Mouse (Mus musculus): ENCODE results near the gene Atrnl1. TPM values are rescaled to one million over a fixed set of nuclear protein-coding genes. Genes with fewer than 3 reads are reported as not detected.

Atrnl1 gene
- polyA plus RNA-seq (2015; fragmentation: Nextera tagmentation; extraction: Ambion mirVana) = 0.55 and 0.73 TPM in 2 replicates

DNA sequence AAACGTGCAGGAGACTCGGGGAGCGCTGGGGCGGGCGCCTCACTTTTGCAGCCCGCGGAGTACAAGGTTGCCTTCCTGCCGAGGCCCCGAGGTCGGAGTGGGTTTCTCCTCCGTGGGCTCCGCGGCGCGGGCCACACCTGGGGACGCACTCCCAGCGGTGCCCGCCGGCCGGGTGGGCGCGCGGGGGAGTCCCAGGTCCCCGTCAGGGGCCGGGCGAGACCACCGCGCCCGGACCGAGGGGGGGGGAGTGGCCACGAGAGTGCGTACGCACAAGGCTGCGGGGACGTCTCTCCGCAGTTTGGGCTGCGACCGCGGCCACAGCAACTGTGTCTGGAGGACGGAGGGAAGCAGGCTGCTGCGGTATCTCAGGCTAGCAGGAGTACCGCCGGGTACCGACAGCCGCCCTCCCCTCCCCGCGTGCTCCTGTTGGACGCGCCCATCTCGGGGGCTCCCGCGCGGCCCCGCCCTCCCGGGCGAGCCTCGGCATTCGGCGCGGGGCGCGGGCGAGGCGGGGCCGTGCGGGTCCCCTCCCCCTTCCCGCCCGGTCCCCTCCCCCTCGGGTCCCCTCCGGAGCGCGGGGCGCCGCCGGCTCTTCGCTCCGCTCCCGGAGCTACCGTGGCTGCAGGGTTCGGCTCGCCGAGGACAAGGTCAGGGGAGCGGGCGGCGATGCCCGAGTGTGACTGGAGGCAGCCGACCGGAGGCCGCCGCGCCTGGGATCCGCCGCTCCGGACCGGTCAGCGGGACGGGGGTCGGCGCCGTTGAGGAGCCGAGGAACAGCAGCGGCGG is at the start of gene Atrnl1:
TSS of gene Atrnl1 (plus strand) at position 559 of the 786 bp plus-strand sequence.
- ATAC-seq (ENCODE audit: insufficient read depth) = peak; percentile 90
- Histone ChIP-seq H3K4me1 (replicated peaks) (peaks cover 25% of the 10 kb centered on the region), H3K9ac (peak within 1 kb of the TSS; percentile 68), H3K36me3 (replicated peaks) (no peaks in the 10 kb centered on the region), H3K4me3 (replicated peaks) (peak within 1 kb of the TSS; percentile 77), H3K27ac (replicated peaks) (peak within 1 kb of the TSS; percentile 83), H3K27me3 (peaks cover 50% of the 10 kb centered on the region), H3K9me3 (replicated peaks) (no peaks in the 10 kb centered on the region), H3K4me2 (peak within 1 kb of the TSS; percentile 95)
- WGBS (ENCODE audit: insufficient replicate concordance) = under 1% methylated on average over 75 of the region's 103 CpGs

DNA sequence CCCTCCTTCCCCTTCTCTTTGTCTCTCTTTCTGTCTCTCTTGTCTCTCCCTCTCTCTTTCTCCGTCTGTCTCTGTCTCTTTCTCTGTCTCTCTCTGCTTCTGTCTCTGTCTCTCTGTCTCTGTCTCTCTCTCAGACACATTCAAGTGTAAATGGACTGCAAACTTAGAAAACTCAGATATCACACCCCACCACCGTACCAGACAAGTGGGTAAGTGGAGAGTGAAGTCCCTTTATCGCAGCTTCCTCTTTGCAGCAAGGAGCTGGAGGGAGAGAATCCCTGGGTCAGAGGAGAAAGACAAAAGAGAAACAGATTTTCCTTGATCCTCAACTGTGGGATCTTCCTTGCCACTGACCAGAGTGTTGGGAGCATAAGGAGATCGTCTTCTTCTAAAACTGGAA is 49.3 kb upstream of the Atrnl1 start:
- no peaks in the 10 kb centered on the region for H3K9me3 ChIP-seq (replicated peaks)
- H3K27ac ChIP-seq (replicated peaks) = no peak overlapping the region
- no peaks in the 10 kb centered on the region for H3K4me1 ChIP-seq (replicated peaks)
- H3K4me2 ChIP-seq = no peak overlapping the region
- H3K9ac ChIP-seq = no peak overlapping the region
- ATAC-seq (ENCODE audit: insufficient read depth) = no peak
- H3K27me3 ChIP-seq = no peaks in the 10 kb centered on the region
- no peaks in the 10 kb centered on the region for H3K36me3 ChIP-seq (replicated peaks)
- WGBS (ENCODE audit: insufficient replicate concordance) = 46% methylated on average over 4 of the region's 4 CpGs
- no peak overlapping the region for H3K4me3 ChIP-seq (replicated peaks)

DNA sequence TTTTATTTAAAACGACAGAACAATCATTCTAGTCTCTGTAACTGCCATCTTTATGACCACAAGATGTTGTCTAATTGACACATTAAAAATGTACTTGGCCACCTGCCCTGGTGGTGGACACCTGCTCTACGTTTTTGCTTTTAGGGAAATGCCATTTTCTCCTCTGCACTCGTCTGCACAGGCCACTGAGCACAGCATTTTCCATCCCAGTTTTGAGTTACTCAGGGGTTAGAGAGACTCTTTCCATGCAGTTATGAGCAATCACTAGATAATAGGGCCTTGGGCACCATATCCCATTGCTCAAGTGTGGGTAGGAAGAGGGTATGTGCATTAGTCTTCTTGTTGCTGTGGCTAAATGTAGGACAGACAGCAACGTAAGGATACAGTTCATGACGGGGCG is 41.8 kb upstream of the Atrnl1 start:
- H3K27me3 ChIP-seq = no peaks in the 10 kb centered on the region
- no peaks in the 10 kb centered on the region for H3K4me1 ChIP-seq (replicated peaks)
- H3K4me3 ChIP-seq (replicated peaks) = no peak overlapping the region
- H3K36me3 ChIP-seq (replicated peaks) = no peaks in the 10 kb centered on the region
- WGBS (ENCODE audit: insufficient replicate concordance) = 60% methylated on average over 6 of the region's 6 CpGs
- H3K9me3 ChIP-seq (replicated peaks) = no peaks in the 10 kb centered on the region
- H3K27ac ChIP-seq (replicated peaks) = no peak overlapping the region
- no peak overlapping the region for H3K9ac ChIP-seq
- no peak overlapping the region for H3K4me2 ChIP-seq
- no peak for ATAC-seq (ENCODE audit: insufficient read depth)

GRCm38 (mm10) chr19:57572360-57573237 is 38.2 kb upstream of the Atrnl1 start:
- H3K9ac ChIP-seq = no peak overlapping the region
- H3K4me1 ChIP-seq (replicated peaks) = no peaks in the 10 kb centered on the region
- no peaks in the 10 kb centered on the region for H3K36me3 ChIP-seq (replicated peaks)
- no peak overlapping the region for H3K27ac ChIP-seq (replicated peaks)
- ATAC-seq (ENCODE audit: insufficient read depth) = no peak
- H3K9me3 ChIP-seq (replicated peaks) = no peaks in the 10 kb centered on the region
- H3K27me3 ChIP-seq = no peaks in the 10 kb centered on the region
- 68% methylated on average over 16 of the region's 16 CpGs for WGBS (ENCODE audit: insufficient replicate concordance)
- H3K4me3 ChIP-seq (replicated peaks) = no peak overlapping the region
- H3K4me2 ChIP-seq = no peak overlapping the region

GRCm38 (mm10) chr19:57573470-57573869 is 37.4 kb upstream of the Atrnl1 start:
- ATAC-seq (ENCODE audit: insufficient read depth) = no peak
- no peak overlapping the region for H3K9ac ChIP-seq

GRCm38 (mm10) chr19:57575027-57575426 is 35.8 kb upstream of the Atrnl1 start:
- no peak for ATAC-seq (ENCODE audit: insufficient read depth)
- H3K27me3 ChIP-seq = no peaks in the 10 kb centered on the region
- no peaks in the 10 kb centered on the region for H3K4me1 ChIP-seq (replicated peaks)
- no peaks in the 10 kb centered on the region for H3K9me3 ChIP-seq (replicated peaks)
- no peak overlapping the region for H3K9ac ChIP-seq
- no peak overlapping the region for H3K4me2 ChIP-seq
- 76% methylated on average over 7 of the region's 7 CpGs for WGBS (ENCODE audit: insufficient replicate concordance)
- H3K36me3 ChIP-seq (replicated peaks) = no peaks in the 10 kb centered on the region
- H3K4me3 ChIP-seq (replicated peaks) = no peak overlapping the region
- no peak overlapping the region for H3K27ac ChIP-seq (replicated peaks)

More at GRCm38 (mm10) chr19:57573470-57573869, 37.4 kb upstream of the Atrnl1 start:
- Histone ChIP-seq H3K36me3 (replicated peaks) (no peaks in the 10 kb centered on the region), H3K4me2 (no peak overlapping the region), H3K4me3 (replicated peaks) (no peak overlapping the region), H3K27me3 (no peaks in the 10 kb centered on the region), H3K9me3 (replicated peaks) (no peaks in the 10 kb centered on the region), H3K4me1 (replicated peaks) (no peaks in the 10 kb centered on the region), H3K27ac (replicated peaks) (no peak overlapping the region)

GRCm38 (mm10) chr19:57576836-57577235 is 34.0 kb upstream of the Atrnl1 start:
- Histone ChIP-seq H3K9ac (no peak overlapping the region), H3K36me3 (replicated peaks) (no peaks in the 10 kb centered on the region), H3K27ac (replicated peaks) (no peak overlapping the region), H3K4me2 (no peak overlapping the region), H3K4me1 (replicated peaks) (no peaks in the 10 kb centered on the region), H3K4me3 (replicated peaks) (no peak overlapping the region), H3K9me3 (replicated peaks) (no peaks in the 10 kb centered on the region), H3K27me3 (no peaks in the 10 kb centered on the region)
- 50% methylated on average over 5 of the region's 5 CpGs for WGBS (ENCODE audit: insufficient replicate concordance)
- no peak for ATAC-seq (ENCODE audit: insufficient read depth)

- Histone ChIP-seq H3K4me3 (replicated peaks) (no peak overlapping the region), H3K27ac (replicated peaks) (no peak overlapping the region), H3K9ac (no peak overlapping the region), H3K4me1 (replicated peaks) (no peaks in the 10 kb centered on the region), H3K4me2 (no peak overlapping the region), H3K9me3 (replicated peaks) (no peaks in the 10 kb centered on the region), H3K27me3 (no peaks in the 10 kb centered on the region), H3K36me3 (replicated peaks) (no peaks in the 10 kb centered on the region)
- 67% methylated on average over 6 of the region's 6 CpGs for WGBS (ENCODE audit: insufficient replicate concordance)
- no peak for ATAC-seq (ENCODE audit: insufficient read depth)
These were observed 33.6 kb upstream of the Atrnl1 start for GRCm38 (mm10) chr19:57577256-57577655.

DNA sequence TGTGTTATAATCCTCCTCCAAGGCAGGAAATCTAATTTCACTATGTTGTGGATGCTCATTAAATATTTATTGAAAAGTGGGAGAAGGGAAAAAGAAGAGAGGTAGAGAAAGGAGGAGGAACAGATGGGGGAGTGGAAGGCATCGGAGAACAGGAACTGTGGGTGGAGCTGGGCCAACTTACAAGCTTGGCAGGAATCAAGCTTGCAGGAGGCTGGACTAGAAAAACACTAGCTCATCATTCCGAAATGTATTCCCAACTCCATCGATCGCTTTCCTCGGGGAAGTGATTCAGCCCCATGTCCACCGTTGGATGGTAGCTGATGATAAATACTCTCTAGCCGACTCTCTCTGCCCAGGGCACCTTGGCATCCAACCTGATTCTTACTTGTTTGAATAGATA is 29.9 kb upstream of the Atrnl1 start:
- ATAC-seq (ENCODE audit: insufficient read depth) = no peak
- no peaks in the 10 kb centered on the region for H3K9me3 ChIP-seq (replicated peaks)
- no peak overlapping the region for H3K4me2 ChIP-seq
- no peak overlapping the region for H3K9ac ChIP-seq
- H3K4me1 ChIP-seq (replicated peaks) = no peaks in the 10 kb centered on the region; the same call in 1 of the 2 replicates
- no peaks in the 10 kb centered on the region for H3K36me3 ChIP-seq (replicated peaks)
- no peak overlapping the region for H3K4me3 ChIP-seq (replicated peaks)
- WGBS (ENCODE audit: insufficient replicate concordance) = 74% methylated on average over 7 of the region's 7 CpGs
- no peaks in the 10 kb centered on the region for H3K27me3 ChIP-seq
- no peak overlapping the region for H3K27ac ChIP-seq (replicated peaks)

GRCm38 (mm10) chr19:57585231-57585792 is 25.5 kb upstream of the Atrnl1 start:
- no peak for ATAC-seq (ENCODE audit: insufficient read depth)

DNA sequence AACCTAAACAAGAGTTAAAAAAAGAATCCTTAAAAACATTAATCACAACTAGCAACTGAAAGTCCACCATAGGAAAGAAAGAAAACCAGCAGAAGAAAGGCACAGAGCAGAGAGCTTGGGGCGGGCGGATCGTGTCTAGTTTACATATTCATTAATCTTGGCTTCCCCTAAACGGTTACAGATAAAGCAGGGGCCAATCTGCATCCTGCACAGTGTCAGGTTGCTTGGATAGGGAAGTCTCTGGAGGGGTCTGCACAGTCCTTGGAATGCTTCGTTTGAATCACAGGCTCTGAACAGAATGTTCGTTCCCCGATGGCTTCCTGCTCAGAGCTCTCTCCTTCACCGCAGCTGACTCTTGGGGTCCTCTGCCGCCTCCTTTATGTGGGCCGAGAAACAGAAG is 24.7 kb upstream of the Atrnl1 start:
- H3K4me2 ChIP-seq = no peak overlapping the region
- no peaks in the 10 kb centered on the region for H3K27me3 ChIP-seq
- H3K4me3 ChIP-seq (replicated peaks) = no peak overlapping the region
- H3K9ac ChIP-seq = no peak overlapping the region
- no peaks in the 10 kb centered on the region; the same call in 1 of the 2 replicates for H3K4me1 ChIP-seq (replicated peaks)
- H3K36me3 ChIP-seq (replicated peaks) = no peaks in the 10 kb centered on the region
- WGBS (ENCODE audit: insufficient replicate concordance) = 12% methylated on average over 10 of the region's 10 CpGs
- ATAC-seq (ENCODE audit: insufficient read depth) = no peak
- H3K27ac ChIP-seq (replicated peaks) = no peak overlapping the region
- no peaks in the 10 kb centered on the region for H3K9me3 ChIP-seq (replicated peaks)

More at GRCm38 (mm10) chr19:57585231-57585792, 25.5 kb upstream of the Atrnl1 start:
- Histone ChIP-seq H3K27ac (replicated peaks) (no peak overlapping the region), H3K27me3 (no peaks in the 10 kb centered on the region), H3K4me1 (replicated peaks) (no peaks in the 10 kb centered on the region; the same call in 1 of the 2 replicates), H3K4me3 (replicated peaks) (no peak overlapping the region), H3K9ac (no peak overlapping the region), H3K9me3 (replicated peaks) (no peaks in the 10 kb centered on the region), H3K36me3 (replicated peaks) (no peaks in the 10 kb centered on the region), H3K4me2 (no peak overlapping the region)
- WGBS (ENCODE audit: insufficient replicate concordance) = 45% methylated on average over 4 of the region's 4 CpGs
